Mouse (Mus musculus): ENCODE measurements around the gene Olfr60.

Olfr60 gene

DNA sequence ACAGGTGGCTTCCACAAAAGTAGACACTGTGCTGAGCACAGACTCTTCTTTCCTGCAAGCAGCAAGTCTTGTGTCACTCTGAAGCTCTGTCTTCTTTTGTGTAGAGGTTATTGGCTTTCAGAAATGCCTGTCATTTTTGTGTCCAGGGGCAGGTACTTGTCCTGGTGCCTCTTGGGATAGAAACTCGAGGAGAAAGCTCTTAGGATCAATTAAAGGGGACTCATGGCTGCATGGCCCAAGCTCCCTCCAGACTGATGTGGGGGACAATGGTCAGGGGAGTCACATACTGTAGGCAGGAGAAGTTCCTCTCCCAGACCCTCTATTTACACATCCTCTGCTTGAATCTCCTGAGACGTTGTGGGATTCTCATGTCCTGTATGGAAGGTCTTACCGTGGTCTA is at the start of gene Olfr60:
Gene Olfr60, minus strand, starts transcription at position 101 of the 400 bp plus-strand sequence.
- no peak for DNase-seq

DNA sequence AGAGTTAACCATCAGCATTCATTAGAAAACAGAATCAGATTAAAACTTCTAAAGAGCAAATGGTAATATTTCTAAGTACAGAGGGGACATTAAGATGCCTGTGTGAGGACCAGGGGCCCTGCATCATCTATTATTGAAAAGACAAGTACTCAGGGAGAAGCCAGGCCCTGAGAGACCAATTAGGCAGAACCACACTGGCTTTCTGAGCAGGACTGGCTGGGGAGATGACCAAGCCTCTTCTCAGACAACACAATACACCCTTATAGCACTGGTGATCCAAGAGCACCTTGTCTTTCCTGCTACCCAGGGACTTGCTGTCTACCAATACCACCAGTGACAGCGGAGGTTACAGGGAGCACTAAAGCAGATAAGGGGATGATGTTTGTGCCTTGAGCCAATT is 41.3 kb upstream of the Olfr60 start, which contains the start of gene Olfr531:
Gene Olfr531, minus strand, starts transcription at position 101 of the 400 bp plus-strand sequence.
- DNase-seq, result no peak

DNA sequence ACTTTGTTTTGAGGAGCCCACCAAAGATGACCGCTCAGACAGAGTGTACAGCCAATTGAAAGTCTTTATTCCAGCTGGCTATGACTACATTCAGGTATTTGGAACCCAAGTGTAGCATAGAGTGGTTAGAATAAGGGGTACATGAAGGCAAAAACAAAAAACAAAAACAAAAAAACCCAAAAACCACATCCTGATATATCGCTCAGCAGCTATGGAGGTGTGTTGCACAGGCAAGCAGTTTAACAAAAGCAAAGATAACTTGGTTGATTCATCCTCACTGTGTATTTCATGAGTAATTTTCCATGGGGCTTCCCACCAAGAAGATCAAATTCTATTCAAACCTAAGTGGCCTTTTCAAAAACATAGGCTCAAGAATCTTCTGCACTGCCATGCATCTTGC is 15.4 kb upstream of the Olfr60 start:
- no peak for DNase-seq

DNA sequence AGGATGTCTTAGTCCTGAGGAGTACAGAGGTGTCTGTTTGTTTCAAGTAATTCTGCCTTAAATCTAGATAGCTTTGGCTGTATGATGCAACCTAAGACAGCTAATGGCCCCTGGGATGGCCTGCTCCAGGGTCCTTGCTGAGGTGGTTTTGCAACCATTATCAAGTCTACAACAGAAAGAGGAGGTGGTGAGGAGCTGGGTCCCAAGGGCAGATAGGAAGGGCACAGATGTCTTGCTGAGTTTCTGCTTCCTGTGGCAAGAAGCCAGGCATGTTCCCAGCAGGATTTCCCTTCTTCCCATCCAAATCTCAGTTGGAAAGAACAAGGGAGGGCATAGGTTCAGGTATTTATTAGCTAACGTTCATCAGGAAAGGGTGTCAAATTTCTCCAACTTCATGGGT is 14.8 kb upstream of the Olfr60 start, which contains the start of gene Olfr530:
Gene Olfr530, minus strand, starts transcription at position 101 of the 400 bp plus-strand sequence.
- DNase-seq, result no peak

DNA sequence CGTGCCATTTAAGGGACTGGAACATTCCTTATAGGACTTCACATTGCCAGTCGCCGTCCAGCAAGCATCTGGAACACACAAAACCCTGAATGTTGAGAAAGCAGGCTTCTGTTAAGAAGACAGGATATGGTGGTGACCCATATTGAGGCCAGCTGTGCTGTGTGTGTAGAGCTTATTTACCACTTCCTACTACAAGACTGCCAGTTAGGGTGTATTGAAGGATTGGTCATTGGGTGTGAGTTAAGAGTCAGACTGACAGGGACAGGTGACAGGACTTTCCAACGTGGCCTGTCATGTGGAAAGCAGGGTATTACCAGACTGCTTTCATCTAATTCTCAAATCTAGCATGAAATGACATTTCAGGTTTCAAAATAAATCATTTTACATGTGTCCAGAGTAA is 12.8 kb upstream of the Olfr60 start:
- DNase-seq, result no peak

DNA sequence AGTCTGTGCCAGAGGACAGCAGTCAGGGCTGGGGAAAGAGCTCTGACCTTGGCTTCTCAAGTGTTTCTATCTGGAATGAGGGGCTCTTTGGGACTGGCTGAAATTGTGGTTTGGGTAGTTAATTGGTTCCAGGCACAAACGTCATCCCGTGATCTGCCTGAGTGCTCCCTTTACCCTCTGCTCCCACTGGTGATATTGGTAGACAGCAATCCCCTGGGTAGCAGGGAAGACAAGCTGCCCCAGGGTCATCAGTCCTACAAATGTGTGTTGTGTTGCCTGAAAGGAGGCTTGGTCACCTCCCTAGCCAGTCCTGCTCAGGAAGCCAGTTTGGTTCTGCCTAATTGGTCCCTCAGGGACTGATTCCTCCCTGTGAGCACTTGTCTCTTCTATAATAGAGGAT is 27.8 kb downstream of the Olfr60 start, which contains the start of gene Olfr527:
Gene Olfr527, plus strand, starts transcription at position 301 of the 400 bp plus-strand sequence.
- DNase-seq, result no peak

DNA sequence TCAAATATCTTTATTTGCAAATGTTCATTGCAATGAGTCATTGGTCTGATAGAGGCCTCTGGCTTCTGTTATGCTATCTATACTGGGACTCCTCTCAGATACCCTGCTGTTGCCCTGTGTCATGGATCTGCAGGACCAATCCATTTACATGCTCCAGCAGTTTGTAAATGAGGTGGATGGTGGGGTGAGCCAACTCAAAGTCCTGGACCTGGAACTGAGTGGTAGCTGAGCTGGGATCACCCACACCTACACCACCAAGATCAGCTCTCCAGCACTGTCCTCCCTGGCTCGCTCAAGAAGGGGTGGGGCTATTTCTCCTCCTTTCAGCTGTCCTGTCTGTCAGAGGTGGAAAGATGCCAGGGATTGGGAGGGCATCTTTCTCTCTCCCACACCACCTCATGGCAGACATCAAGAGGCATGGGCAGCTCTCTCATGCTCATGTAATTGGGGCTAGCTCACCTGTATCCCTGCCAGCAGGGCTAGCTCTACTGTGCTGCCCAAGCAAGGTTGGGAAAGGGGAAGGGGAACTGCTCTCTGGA is 31.6 kb downstream of the Olfr60 start:
- no peak for DNase-seq

DNA sequence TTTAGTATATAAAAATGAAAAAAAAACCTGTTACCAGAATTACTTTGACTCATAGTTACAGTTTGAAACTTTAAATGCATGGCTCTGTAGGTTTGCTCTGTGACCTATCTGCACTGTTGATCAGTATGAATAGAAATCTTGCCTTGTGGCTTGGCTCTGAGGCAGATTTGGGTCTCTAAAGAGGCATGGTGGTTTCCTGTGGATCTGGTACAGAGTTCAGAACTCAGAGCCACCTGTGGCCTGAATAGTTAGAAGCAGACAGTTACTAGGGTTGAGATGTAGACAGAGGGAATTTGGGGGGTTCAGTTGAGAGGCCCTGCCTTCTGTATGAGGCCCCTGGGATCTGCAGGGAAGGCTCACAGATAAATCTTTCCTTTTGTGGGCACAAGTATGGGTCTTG is 40.3 kb downstream of the Olfr60 start:
- no peak for DNase-seq

DNA sequence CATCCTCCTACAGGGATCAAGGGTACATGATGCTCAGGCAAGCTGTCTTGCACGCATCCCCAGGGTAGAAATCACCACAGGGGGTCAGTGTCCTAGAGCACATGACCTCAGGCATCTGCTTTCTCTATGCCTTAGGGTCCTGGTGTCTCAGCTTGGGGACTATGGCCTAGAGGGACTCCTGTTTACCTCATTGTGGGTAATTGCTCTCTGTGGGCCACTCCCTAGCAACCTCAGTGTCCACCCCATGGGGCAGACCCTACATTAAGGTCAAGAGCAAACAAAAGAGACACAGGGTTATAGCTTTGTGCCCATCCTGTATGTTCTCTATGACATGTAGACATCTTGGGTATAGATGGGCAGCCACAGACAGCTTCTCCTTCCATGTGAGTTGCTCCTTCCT is 40.9 kb downstream of the Olfr60 start, which contains the start of gene Olfr525:
Gene Olfr525, plus strand, starts transcription at position 301 of the 400 bp plus-strand sequence.
- no peak for DNase-seq

DNA sequence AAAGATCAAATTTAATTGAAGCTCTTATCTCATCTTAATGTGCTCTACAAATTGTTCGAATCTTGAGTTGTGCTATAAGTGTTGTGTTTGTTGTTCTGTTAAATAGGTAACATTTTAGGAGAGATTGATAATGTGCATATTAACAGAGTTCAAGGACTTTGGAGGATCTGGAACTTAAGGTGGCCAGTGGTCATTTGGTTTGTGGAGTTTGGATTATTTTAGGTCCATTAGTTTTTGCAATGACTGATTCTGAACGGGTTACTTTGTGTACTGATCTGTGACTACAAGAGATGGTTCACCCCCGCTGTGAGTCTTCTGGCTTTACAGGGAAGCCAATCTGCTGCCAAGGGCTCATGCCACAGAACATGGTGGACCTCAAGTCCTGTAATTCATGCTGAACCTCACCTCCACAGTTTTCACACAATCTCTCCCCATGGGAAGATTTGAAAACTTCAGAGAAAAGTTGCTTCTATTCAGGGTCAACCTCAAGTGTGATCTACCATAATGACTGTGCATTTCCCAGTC is 41.5 kb downstream of the Olfr60 start:
- DNase-seq, result no peak

DNA sequence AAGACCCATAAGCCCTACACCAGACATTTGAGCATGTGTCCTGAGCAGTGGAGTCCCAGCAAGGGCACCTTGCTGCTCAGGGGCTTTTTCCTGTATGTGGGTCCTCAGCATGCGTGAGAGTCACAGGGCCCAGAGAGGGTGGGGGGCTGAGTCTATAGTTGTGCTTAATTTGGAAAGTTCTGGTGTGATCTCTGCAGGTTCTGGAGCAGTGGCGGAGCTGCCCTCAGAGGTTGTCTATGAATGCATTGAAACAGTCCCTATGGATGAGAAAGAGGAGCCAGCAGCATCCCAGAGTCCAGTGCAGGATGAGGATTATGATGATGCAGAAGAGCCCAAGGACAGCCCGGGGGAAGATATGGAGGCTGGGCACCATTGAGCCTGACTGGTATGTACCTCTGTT is 62.1 kb downstream of the Olfr60 start:
- no peak for DNase-seq

DNA sequence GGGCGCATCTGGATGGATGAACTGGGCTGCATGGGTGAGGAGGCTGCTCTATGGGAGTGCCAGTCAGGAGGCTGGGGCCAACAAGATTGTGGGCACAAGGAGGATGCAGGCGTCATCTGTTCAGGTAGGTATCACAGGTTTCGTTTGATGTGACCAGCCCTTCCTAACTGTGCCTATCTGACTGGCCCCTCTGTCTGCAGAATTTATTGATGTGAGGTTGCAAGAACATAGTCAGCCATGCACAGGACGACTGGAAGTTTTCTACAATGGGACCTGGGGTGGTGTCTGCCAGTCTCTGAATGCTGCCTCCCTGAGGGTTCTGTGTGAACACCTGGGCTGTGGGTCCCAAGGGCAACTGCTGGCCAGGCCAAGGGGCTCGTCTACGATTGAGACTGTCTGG is 64.6 kb downstream of the Olfr60 start:
- DNase-seq, result no peak

DNA sequence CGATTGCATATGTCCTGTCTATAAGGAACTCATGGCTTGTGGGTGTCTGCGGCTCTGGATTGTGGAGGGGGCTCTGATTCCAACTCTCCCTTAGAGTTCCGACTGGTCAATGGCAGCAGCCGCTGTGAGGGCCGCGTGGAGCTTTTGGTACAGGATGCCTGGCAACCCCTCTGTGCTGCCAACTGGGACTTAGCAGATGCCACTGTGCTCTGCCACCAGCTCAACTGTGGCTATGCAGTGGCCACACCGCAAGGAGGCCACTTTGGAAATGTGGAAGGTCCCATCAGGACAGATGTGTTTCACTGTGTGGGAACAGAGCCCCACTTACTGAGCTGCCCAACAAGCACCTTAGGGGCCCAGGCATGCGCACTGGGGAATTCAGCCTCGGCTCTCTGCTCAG is 65.7 kb downstream of the Olfr60 start:
- no peak for DNase-seq
